ENCODE assay signal across 23 mouse cellular contexts in genomic region chr19:10510759-10511330, GRCm38 (mm10). TPM values are rescaled to one million over a fixed set of nuclear protein-coding genes. Genes with fewer than 3 reads are reported as not detected.
A peak's percentile ranks its signal among the peaks of the same experiment; 100 is the strongest.
DNase-seq lines count a peak whose midpoint lies in the region; ATAC-seq lines count a peak whose summit lies in the region.
"Had no signal": no experiment of that assay in that cellular context is flagged by ENCODE, and none has a peak within 500 bp of the region (broad histone marks: within the 10 kb centered on the region; RNA-seq: fewer than 3 reads in every experiment).

No protein-coding gene starts in this region.

- peaks cover 73% of the 10 kb centered on the region for H3K36me3 ChIP-seq in forebrain, embryonic 10.5 days (replicated peaks)
- no peaks in the 10 kb centered on the region; the same call in 1 of the 2 replicates for H3K36me3 ChIP-seq in forebrain, embryonic 11.5 days (ENCODE audit: control insufficient read depth, insufficient read depth, low read length)
- H3K36me3 ChIP-seq in liver, embryonic 15.5 days (replicated peaks), result peaks cover 69% of the 10 kb centered on the region
- H3K36me3 ChIP-seq in liver, embryonic 11.5 days (ENCODE audit: control insufficient read depth, insufficient read depth, low read length), result peaks cover 12% of the 10 kb centered on the region; the same call in 1 of the 2 replicates
- H3K36me3 ChIP-seq in midbrain, embryonic 10.5 days, result peaks cover 79% of the 10 kb centered on the region

- peak; percentile 4 for DNase-seq in forebrain, embryonic 10.5 days (ENCODE audit: extremely low spot score, low spot score)
- no peak for DNase-seq in forebrain, embryonic 11.5 days (ENCODE audit: low spot score)
- DNase-seq in liver, embryonic 11.5 days (ENCODE audit: low spot score), result no peak
- DNase-seq in lung, postnatal 10 days, result peak; percentile 24
- DNase-seq in left cerebral cortex, adult 9 months (ENCODE audit: low spot score in 2 of 2), result no peak
- no peak for DNase-seq in midbrain, embryonic 10.5 days (ENCODE audit: low spot score)
- DNase-seq: adrenal gland, postnatal 14 days; cerebellum, adult 11-12 months; cerebellum, postnatal 14 days; gastrocnemius, postnatal 10 days; kidney, adult 11 months; kidney, postnatal 4 days; thymus, postnatal 36 days had no signal

- H3K4me2 ChIP-seq in forebrain, embryonic 11.5 days (ENCODE audit: low read depth, low read length, severe bottlenecking), result no peak overlapping the region
- no peak overlapping the region for H3K4me2 ChIP-seq in liver, embryonic 15.5 days
- H3K4me2 ChIP-seq in liver, embryonic 11.5 days, result no peak overlapping the region
- H3K4me2 ChIP-seq: embryonic facial prominence, embryonic 13.5 days; forebrain, embryonic 12.5 days; limb, embryonic 13.5 days; lung, embryonic 15.5 days; midbrain, embryonic 12.5 days; neural tube, embryonic 13.5 days had no signal

- H3K27me3 ChIP-seq in forebrain, embryonic 10.5 days (ENCODE audit: poor library complexity, severe bottlenecking), result no peaks in the 10 kb centered on the region
- H3K27me3 ChIP-seq in forebrain, embryonic 11.5 days (ENCODE audit: control insufficient read depth, insufficient read depth, low read length), result no peaks in the 10 kb centered on the region
- H3K27me3 ChIP-seq in liver, embryonic 15.5 days, result no peaks in the 10 kb centered on the region
- no peaks in the 10 kb centered on the region for H3K27me3 ChIP-seq in liver, embryonic 11.5 days (replicated peaks; ENCODE audit: control insufficient read depth, insufficient read depth, low read length)
- no peaks in the 10 kb centered on the region for H3K27me3 ChIP-seq in midbrain, embryonic 10.5 days (ENCODE audit: low read depth, poor library complexity, severe bottlenecking)
- H3K27me3 ChIP-seq: embryonic facial prominence, embryonic 13.5 days; forebrain, embryonic 12.5 days; limb, embryonic 13.5 days; lung, embryonic 15.5 days; midbrain, embryonic 12.5 days; neural tube, embryonic 13.5 days had no signal

- H3K4me1 ChIP-seq in forebrain, embryonic 10.5 days, result no peaks in the 10 kb centered on the region
- no peaks in the 10 kb centered on the region for H3K4me1 ChIP-seq in forebrain, embryonic 11.5 days (replicated peaks; ENCODE audit: control insufficient read depth, insufficient read depth, low read length)
- H3K4me1 ChIP-seq in liver, embryonic 15.5 days (replicated peaks), result no peaks in the 10 kb centered on the region
- H3K4me1 ChIP-seq in liver, embryonic 11.5 days (replicated peaks; ENCODE audit: control insufficient read depth, insufficient read depth, low read length), result no peaks in the 10 kb centered on the region
- no peaks in the 10 kb centered on the region for H3K4me1 ChIP-seq in midbrain, embryonic 10.5 days
- H3K4me1 ChIP-seq: embryonic facial prominence, embryonic 13.5 days; forebrain, embryonic 12.5 days; hindbrain, embryonic 10.5 days; limb, embryonic 13.5 days; lung, embryonic 15.5 days; midbrain, embryonic 12.5 days; neural tube, embryonic 13.5 days had no signal

- H3K27ac ChIP-seq in forebrain, embryonic 10.5 days, result no peak overlapping the region
- H3K27ac ChIP-seq in forebrain, embryonic 11.5 days (ENCODE audit: low read depth, low read length), result no peak overlapping the region
- peak overlapping the region; percentile 24; the same call in 1 of the 2 replicates for H3K27ac ChIP-seq in liver, embryonic 15.5 days (replicated peaks)
- H3K27ac ChIP-seq in liver, embryonic 11.5 days (ENCODE audit: low read depth, low read length), result no peak overlapping the region
- H3K27ac ChIP-seq in midbrain, embryonic 10.5 days (replicated peaks), result no peak overlapping the region
- H3K27ac ChIP-seq: embryonic facial prominence, embryonic 13.5 days; forebrain, embryonic 12.5 days; hindbrain, embryonic 10.5 days; limb, embryonic 13.5 days; lung, embryonic 15.5 days; midbrain, embryonic 12.5 days; neural tube, embryonic 13.5 days had no signal

- no peak overlapping the region for H3K9ac ChIP-seq in forebrain, embryonic 11.5 days (ENCODE audit: low read length)
- no peak overlapping the region for H3K9ac ChIP-seq in liver, embryonic 15.5 days
- no peak overlapping the region for H3K9ac ChIP-seq in liver, embryonic 11.5 days (ENCODE audit: low read depth, low read length)
- H3K9ac ChIP-seq: embryonic facial prominence, embryonic 13.5 days; forebrain, embryonic 12.5 days; limb, embryonic 13.5 days; lung, embryonic 15.5 days; midbrain, embryonic 12.5 days; neural tube, embryonic 13.5 days had no signal

- H3K4me3 ChIP-seq in forebrain, embryonic 10.5 days, result no peak overlapping the region
- H3K4me3 ChIP-seq in forebrain, embryonic 11.5 days (ENCODE audit: low read depth, low read length), result no peak overlapping the region
- no peak overlapping the region for H3K4me3 ChIP-seq in liver, embryonic 15.5 days (replicated peaks)
- H3K4me3 ChIP-seq in liver, embryonic 11.5 days (ENCODE audit: low read depth, low read length), result no peak overlapping the region
- no peak overlapping the region for H3K4me3 ChIP-seq in midbrain, embryonic 10.5 days
- H3K4me3 ChIP-seq: embryonic facial prominence, embryonic 13.5 days; forebrain, embryonic 12.5 days; hindbrain, embryonic 10.5 days; limb, embryonic 13.5 days; lung, embryonic 15.5 days; midbrain, embryonic 12.5 days; neural tube, embryonic 13.5 days had no signal

- ATAC-seq in forebrain, embryonic 11.5 days (replicated peaks; ENCODE audit: low FRiP score), result no peak
- no peak for ATAC-seq in liver, embryonic 15.5 days (ENCODE audit: insufficient read depth)
- no peak for ATAC-seq in liver, embryonic 11.5 days (replicated peaks; ENCODE audit: low FRiP score)
- ATAC-seq in megakaryocyte progenitor cell, adult 5-6 weeks (replicated peaks; ENCODE audit: poor library complexity), result peak; percentile 69
- ATAC-seq: activated CD4-positive, CD25-positive, alpha-beta regulatory T cell, adult 4 months had no signal

- WGBS in forebrain, embryonic 10.5 days, result 90% methylated on average over 6 of the region's 6 CpGs
- 84% methylated on average over 6 of the region's 6 CpGs for WGBS in forebrain, embryonic 11.5 days
- 64% methylated on average over 6 of the region's 6 CpGs for whole genome bisulfite sequencing in liver, embryonic 15.5 days (ENCODE audit: insufficient replicate concordance)
- 79% methylated on average over 6 of the region's 6 CpGs for WGBS in liver, embryonic 11.5 days
- 86% methylated on average over 6 of the region's 6 CpGs for WGBS in midbrain, embryonic 10.5 days

- no peaks in the 10 kb centered on the region for H3K9me3 ChIP-seq in forebrain, embryonic 10.5 days
- H3K9me3 ChIP-seq in forebrain, embryonic 11.5 days (ENCODE audit: control insufficient read depth, low read length), result no peaks in the 10 kb centered on the region
- H3K9me3 ChIP-seq in liver, embryonic 15.5 days (replicated peaks), result no peaks in the 10 kb centered on the region
- no peaks in the 10 kb centered on the region for H3K9me3 ChIP-seq in liver, embryonic 11.5 days (ENCODE audit: control insufficient read depth, low read length)
- H3K9me3 ChIP-seq in midbrain, embryonic 10.5 days (replicated peaks), result no peaks in the 10 kb centered on the region
- H3K9me3 ChIP-seq: embryonic facial prominence, embryonic 13.5 days; forebrain, embryonic 12.5 days; hindbrain, embryonic 10.5 days; limb, embryonic 13.5 days; lung, embryonic 15.5 days; midbrain, embryonic 12.5 days; neural tube, embryonic 13.5 days had no signal

RNA-seq across cellular contexts. Expression of gene Cpsf7, which starts 14.2 kb away (rescaled TPM):
- 57.3 and 57.6 TPM in 2 replicates for polyA plus RNA-seq in forebrain, embryonic 10.5 days (2016; fragmentation: Nextera tagmentation; extraction: Ambion mirVana)
- polyA plus RNA-seq in forebrain, embryonic 11.5 days (2014; fragmentation: Nextera tagmentation; extraction: Ambion mirVana), result 78.4 and 82.1 TPM in 2 replicates
- polyA plus RNA-seq in liver, embryonic 15.5 days (2015; fragmentation: Nextera tagmentation; extraction: Ambion mirVana), result 11.1 and 12.3 TPM in 2 replicates
- polyA plus RNA-seq in liver, embryonic 11.5 days (2014; fragmentation: Nextera tagmentation; extraction: Ambion mirVana), result 42.6 and 44.8 TPM in 2 replicates
- total RNA-seq in megakaryocyte progenitor cell, adult 5-6 weeks (2015), result 53.8 and 60.5 TPM in 2 replicates
- 30.0 and 37.9 TPM in 2 replicates for total RNA-seq in megakaryocyte progenitor cell, adult 5-6 weeks (2017)
- 57.9 and 63.2 TPM in 2 replicates for polyA plus RNA-seq in midbrain, embryonic 10.5 days (2016; fragmentation: Nextera tagmentation; extraction: Ambion mirVana)

RNA-seq across cellular contexts. Expression of gene Sdhaf2, which starts 15.1 kb away (rescaled TPM):
- polyA plus RNA-seq in forebrain, embryonic 10.5 days (2016; fragmentation: Nextera tagmentation; extraction: Ambion mirVana), result 64.4 and 65.8 TPM in 2 replicates
- polyA plus RNA-seq in forebrain, embryonic 11.5 days (2014; fragmentation: Nextera tagmentation; extraction: Ambion mirVana), result 57.1 and 60.9 TPM in 2 replicates
- 26.3 and 26.6 TPM in 2 replicates for polyA plus RNA-seq in liver, embryonic 15.5 days (2015; fragmentation: Nextera tagmentation; extraction: Ambion mirVana)
- polyA plus RNA-seq in liver, embryonic 11.5 days (2014; fragmentation: Nextera tagmentation; extraction: Ambion mirVana), result 60.4 and 63.0 TPM in 2 replicates
- total RNA-seq in megakaryocyte progenitor cell, adult 5-6 weeks (2015), result 43.3 and 45.4 TPM in 2 replicates
- total RNA-seq in megakaryocyte progenitor cell, adult 5-6 weeks (2017), result 54.4 and 60.1 TPM in 2 replicates
- polyA plus RNA-seq in midbrain, embryonic 10.5 days (2016; fragmentation: Nextera tagmentation; extraction: Ambion mirVana), result 62.1 and 66.9 TPM in 2 replicates

RNA-seq across cellular contexts. Expression of gene Ppp1r32, which starts 28.1 kb away (rescaled TPM):
- 0.16 and 0.24 TPM in 2 replicates for polyA plus RNA-seq in forebrain, embryonic 10.5 days (2016; fragmentation: Nextera tagmentation; extraction: Ambion mirVana)
- polyA plus RNA-seq in forebrain, embryonic 11.5 days (2014; fragmentation: Nextera tagmentation; extraction: Ambion mirVana), result 0.41 and 0.64 TPM in 2 replicates
- polyA plus RNA-seq in liver, embryonic 15.5 days (2015; fragmentation: Nextera tagmentation; extraction: Ambion mirVana), result not detected in 2 replicates
- polyA plus RNA-seq in liver, embryonic 11.5 days (2014; fragmentation: Nextera tagmentation; extraction: Ambion mirVana), result 0.12 TPM in 1 of 2 replicates, not detected in the other
- total RNA-seq in megakaryocyte progenitor cell, adult 5-6 weeks (2015), result not detected in 2 replicates
- 0.81 TPM in 1 of 2 replicates, not detected in the other for total RNA-seq in megakaryocyte progenitor cell, adult 5-6 weeks (2017)
- polyA plus RNA-seq in midbrain, embryonic 10.5 days (2016; fragmentation: Nextera tagmentation; extraction: Ambion mirVana), result 0.39 and 0.47 TPM in 2 replicates
- polyA plus RNA-seq: limb, embryonic 13.5 days had no signal

RNA-seq across cellular contexts. Expression of gene Tmem216, which starts 45.2 kb away (rescaled TPM):
- 67.1 TPM in 2 replicates for polyA plus RNA-seq in forebrain, embryonic 10.5 days (2016; fragmentation: Nextera tagmentation; extraction: Ambion mirVana)
- 61.3 and 61.4 TPM in 2 replicates for polyA plus RNA-seq in forebrain, embryonic 11.5 days (2014; fragmentation: Nextera tagmentation; extraction: Ambion mirVana)
- polyA plus RNA-seq in liver, embryonic 15.5 days (2015; fragmentation: Nextera tagmentation; extraction: Ambion mirVana), result 11.7 and 12.1 TPM in 2 replicates
- polyA plus RNA-seq in liver, embryonic 11.5 days (2014; fragmentation: Nextera tagmentation; extraction: Ambion mirVana), result 33.7 and 35.9 TPM in 2 replicates
- 42.9 and 50.8 TPM in 2 replicates for total RNA-seq in megakaryocyte progenitor cell, adult 5-6 weeks (2015)
- total RNA-seq in megakaryocyte progenitor cell, adult 5-6 weeks (2017), result 25.3 and 28.7 TPM in 2 replicates
- polyA plus RNA-seq in midbrain, embryonic 10.5 days (2016; fragmentation: Nextera tagmentation; extraction: Ambion mirVana), result 66.9 and 67.6 TPM in 2 replicates

RNA-seq across cellular contexts. Expression of gene Lrrc10b, which starts 53.6 kb away (rescaled TPM):
- 0.44 and 0.45 TPM in 2 replicates for polyA plus RNA-seq in forebrain, embryonic 10.5 days (2016; fragmentation: Nextera tagmentation; extraction: Ambion mirVana)
- 0.33 and 0.71 TPM in 2 replicates for polyA plus RNA-seq in forebrain, embryonic 11.5 days (2014; fragmentation: Nextera tagmentation; extraction: Ambion mirVana)
- 0.07 TPM in 1 of 2 replicates, not detected in the other for polyA plus RNA-seq in liver, embryonic 15.5 days (2015; fragmentation: Nextera tagmentation; extraction: Ambion mirVana)
- polyA plus RNA-seq in liver, embryonic 11.5 days (2014; fragmentation: Nextera tagmentation; extraction: Ambion mirVana), result 0.14 TPM in 1 of 2 replicates, not detected in the other
- not detected in 2 replicates for total RNA-seq in megakaryocyte progenitor cell, adult 5-6 weeks (2015)
- not detected in 2 replicates for total RNA-seq in megakaryocyte progenitor cell, adult 5-6 weeks (2017)
- polyA plus RNA-seq in midbrain, embryonic 10.5 days (2016; fragmentation: Nextera tagmentation; extraction: Ambion mirVana), result 0.70 and 1.4 TPM in 2 replicates
- polyA plus RNA-seq: activated CD4-positive, CD25-positive, alpha-beta regulatory T cell, adult 4 months had no signal

Comparison
In these comparisons a context has a peak if more than half of its experiments do, and no peak if none do; other contexts are left out.
1. DNase-seq: peak in forebrain, embryonic 10.5 days (single experiment) and lung, postnatal 10 days (single experiment); none in forebrain, embryonic 11.5 days (single experiment), liver, embryonic 11.5 days (single experiment), left cerebral cortex, adult 9 months (0 of 2) and midbrain, embryonic 10.5 days (single experiment).